Mouse (Mus musculus) CD8-positive naive resting alpha-beta T cell, adult 2 months (primary cell): ENCODE measurements at regions not wholly inside any gene's neighbourhood (a gene's known extent, or its start where the extent isn't known, plus 50 kb on each side); places are given as distances from the start of the nearest gene placed in this dataset.

Source experiments
- DNase-seq, 2 experiments: peaks; one replicate each; pipeline ENCODE4 v3.0.0; 2022; ENCODE audit warnings: low read depth in 2 of 2, low spot score in 2 of 2

DNA sequence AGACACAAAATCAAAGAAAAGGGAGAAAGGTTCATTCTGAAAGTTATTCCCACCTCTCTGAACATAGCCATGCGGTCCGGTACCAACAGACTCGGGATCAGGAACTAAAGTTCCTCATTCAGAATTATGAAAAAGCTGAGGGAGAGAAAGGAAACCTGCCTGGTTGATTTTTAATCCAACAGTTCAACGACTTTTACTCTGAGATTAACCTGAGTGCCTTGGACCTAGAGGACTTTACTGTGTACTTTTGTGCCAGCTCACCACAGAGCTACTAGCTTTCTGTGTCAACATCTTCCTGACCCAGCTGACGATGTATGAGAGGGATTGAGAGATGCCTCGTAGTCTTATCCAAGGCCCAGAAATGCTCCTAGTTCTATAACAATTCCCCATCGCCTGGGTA, 92.5 kb upstream of the 2210010C04Rik start:
- no peak for DNase-seq

DNA sequence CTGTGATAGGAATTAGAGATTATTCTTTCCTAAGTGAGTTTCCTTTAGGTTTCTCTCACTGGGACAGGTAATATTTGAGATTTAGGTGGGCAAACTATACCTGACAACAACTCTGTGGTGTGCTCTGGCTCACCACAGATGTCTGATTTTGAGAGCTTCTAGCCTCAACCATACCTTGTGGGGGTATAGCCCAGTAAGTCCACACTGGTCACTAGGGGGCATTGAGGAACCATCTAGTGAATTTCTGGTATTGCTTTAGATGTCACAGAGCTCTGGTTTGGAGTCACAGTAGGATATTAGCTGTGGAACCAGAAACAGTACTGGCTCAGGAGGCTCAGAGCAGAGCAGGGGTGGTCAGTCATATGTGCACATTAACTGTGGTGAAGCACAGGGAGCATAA, 91.5 kb upstream of the 2210010C04Rik start:
- DNase-seq = no peak

GRCm38 (mm10) chr6:41121641-41122040, 86.3 kb upstream of the 2210010C04Rik start:
- no peak for DNase-seq

- DNase-seq = no peak
Measured at GRCm38 (mm10) chr6:41119176-41119575, 83.9 kb upstream of the 2210010C04Rik start.

GRCm38 (mm10) chr6:41118201-41118976, 83.1 kb upstream of the 2210010C04Rik start:
- peak; percentile 76 to 83 for DNase-seq

DNA sequence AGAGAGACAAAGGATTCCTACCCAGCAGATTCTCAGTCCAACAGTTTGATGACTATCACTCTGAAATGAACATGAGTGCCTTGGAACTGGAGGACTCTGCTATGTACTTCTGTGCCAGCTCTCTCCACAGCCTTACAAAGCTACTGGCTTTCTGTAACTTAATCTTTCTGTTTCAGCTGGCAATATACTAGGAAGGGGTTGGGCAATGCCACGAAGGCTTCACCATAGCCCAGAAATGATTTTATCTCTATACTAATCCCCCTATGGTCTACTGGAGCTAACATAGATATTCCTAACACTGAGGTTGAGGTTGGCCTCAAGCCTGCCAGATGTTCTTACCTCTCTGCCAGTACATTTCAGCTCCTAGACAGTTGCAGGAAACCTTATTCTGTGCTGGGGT, 78.6 kb upstream of the 2210010C04Rik start:
- no peak for DNase-seq

- peak; percentile 78 to 85 for DNase-seq
Measured at GRCm38 (mm10) chr6:41112861-41113610, 77.7 kb upstream of the 2210010C04Rik start.

GRCm38 (mm10) chr6:41111829-41112228, 76.5 kb upstream of the 2210010C04Rik start:
- DNase-seq = no peak

DNA sequence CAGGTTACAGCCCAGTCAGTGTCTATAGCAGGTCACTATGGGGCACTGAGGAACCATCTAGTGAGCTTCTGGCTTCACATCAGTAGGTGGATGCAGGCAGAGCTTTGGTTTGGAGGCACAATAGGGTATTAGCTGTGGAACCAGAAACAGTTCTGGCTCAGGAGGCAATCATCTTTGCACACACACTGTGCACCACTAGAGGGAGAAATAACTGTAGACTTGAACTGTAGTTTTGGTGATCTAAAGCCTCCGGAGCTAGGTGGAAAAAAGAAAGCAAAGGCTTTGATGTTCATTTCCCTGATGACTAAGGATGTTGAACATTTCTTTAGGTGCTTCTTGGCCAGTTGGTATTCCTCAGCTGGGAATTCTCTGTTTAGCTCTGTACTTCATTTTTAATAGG, 73.6 kb upstream of the 2210010C04Rik start:
- DNase-seq = peak in 1 of 2 experiments; percentile 35

DNA sequence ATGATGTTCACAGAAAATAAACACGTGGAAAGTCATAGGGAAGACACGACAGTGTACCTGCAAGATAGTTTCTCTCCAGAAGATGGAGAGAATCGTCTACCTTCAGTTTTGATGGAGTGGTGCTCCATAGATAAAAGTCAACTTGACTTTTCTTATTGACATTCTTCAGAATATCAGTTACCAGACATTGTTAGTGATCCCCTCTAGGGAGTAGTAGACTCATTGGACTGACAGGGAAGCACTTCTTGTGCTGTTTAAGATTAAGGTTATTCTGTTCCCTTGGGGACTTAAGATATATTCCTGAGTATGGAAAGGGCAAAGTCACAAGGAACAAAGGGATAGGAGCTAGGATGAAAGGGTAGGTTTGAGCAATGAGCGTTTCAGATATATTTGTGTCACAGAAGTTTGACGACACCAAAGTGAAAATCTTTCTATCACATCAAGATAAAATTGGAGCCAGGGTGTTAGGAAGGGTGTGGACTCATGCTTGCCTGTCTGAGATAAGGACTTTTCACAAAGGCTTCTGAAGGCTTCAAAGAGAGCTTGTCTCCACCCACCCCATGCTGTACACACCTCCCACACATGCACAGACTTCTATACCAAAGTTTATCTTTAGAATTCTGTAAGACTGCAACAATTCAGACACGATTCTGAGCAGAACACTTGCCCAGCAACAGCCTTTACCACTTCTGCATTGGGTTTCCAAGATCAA, 68.5 kb upstream of the 2210010C04Rik start:
- DNase-seq = no peak

DNA sequence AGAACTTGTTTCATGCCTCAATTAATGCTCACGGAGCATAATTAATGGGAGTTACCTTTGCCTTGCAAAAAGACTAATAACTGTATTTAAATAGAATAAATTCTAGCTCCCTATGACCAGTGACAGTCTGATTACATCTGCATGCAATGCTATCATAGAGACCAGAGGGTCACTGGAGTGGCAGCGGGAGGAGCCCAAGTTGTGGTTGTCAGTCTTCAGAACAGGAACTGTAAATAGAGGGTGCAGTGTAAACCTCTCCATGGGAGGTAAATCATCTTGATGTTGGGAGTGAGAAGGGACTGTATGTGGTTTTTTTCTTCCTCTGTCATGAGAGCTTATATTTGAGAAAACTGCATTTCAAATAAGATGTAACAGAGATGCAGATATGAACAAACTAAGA, 66.7 kb upstream of the 2210010C04Rik start:
- no peak for DNase-seq

DNA sequence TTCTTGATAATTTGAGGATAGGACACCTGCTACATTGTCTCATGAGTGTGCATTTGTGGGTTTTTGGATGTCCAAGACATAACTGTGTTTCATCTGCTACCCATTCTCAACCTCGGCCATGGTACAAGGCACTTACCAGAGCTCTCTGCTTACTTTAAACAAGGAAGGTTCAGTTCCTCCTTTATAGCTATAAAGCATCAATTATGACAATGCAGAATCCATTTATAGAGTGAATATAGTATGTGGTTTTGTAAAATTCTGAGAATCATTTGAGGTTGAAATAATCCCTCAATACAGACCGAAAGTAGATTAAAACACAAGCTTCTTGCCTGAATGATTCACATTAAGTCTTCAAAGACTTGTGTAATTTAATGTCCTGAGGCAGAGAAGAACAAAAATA, 64.9 kb upstream of the 2210010C04Rik start:
- DNase-seq = no peak

- no peak for DNase-seq
Measured at GRCm38 (mm10) chr6:41091177-41091829, 56.0 kb upstream of the 2210010C04Rik start.
